12 mouse cellular contexts compared by ENCODE assay signal in the genomic region with DNA sequence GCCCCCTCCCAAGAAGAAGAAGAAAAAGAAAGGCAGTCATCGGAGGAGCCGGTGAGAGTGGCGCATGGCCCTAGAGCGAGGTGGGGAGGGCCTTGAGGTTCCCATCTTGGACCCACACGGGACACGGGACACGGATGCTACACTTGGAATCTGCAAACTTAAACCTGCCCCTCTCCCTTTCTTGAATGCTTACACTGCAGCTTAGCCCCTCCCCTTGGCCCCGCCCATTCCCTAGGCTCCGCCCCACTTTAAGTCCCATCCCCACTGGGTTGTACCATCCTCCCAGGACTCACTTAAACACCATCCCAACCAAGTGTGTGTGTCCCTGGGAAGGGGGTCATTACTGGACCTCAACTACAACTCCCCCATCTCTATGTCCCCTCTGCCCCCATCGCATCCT. TPM values are rescaled to one million over a fixed set of nuclear protein-coding genes. Genes with fewer than 3 reads are reported as not detected.
DNase-seq lines count a peak whose midpoint lies in the region; ATAC-seq and TF ChIP-seq lines count a peak whose summit lies in the region.
"Had no signal": no experiment of that assay in that cellular context is flagged by ENCODE, and none has a peak within 500 bp of the region (broad histone marks: within the 10 kb centered on the region; RNA-seq: fewer than 3 reads in every experiment).

No protein-coding gene starts in this region.

- TF ChIP-seq CTCF in forebrain, postnatal 0 days (IDR thresholded peaks at IDR 0.05; ENCODE audit: low read depth) = no peak

- no peaks in the 10 kb centered on the region for H3K36me3 ChIP-seq in forebrain, embryonic 12.5 days (replicated peaks)
- H3K36me3 ChIP-seq in forebrain, postnatal 0 days (ENCODE audit: insufficient read depth) = peaks cover 18% of the 10 kb centered on the region

- H3K4me2 ChIP-seq in forebrain, embryonic 12.5 days = peak overlapping the region; percentile 42
- H3K4me2 ChIP-seq in forebrain, postnatal 0 days (ENCODE audit: low read depth) = no peak overlapping the region

- no peak overlapping the region for H3K27ac ChIP-seq in forebrain, embryonic 12.5 days
- no peak overlapping the region for H3K27ac ChIP-seq in forebrain, postnatal 0 days (ENCODE audit: low read depth, low read length)

- intact Hi-C loops in left cerebral cortex, postnatal 14 days (cut with DNase I) = no loop called here

- DNase-seq in forebrain, postnatal 0 days = no peak
- DNase-seq in testis, postnatal 10 days (ENCODE audit: low spot score) = peak; percentile 63
- DNase-seq in testis, postnatal 14 days (ENCODE audit: low spot score) = no peak
- peak; percentile 53 for DNase-seq in mesoderm, embryonic 11.5 days (ENCODE audit: low read depth, low spot score)
- no peak for DNase-seq in left cerebral cortex, postnatal 14 days (ENCODE audit: low spot score in 2 of 2)
- no peak for DNase-seq in right cerebral cortex, postnatal 10 days (ENCODE audit: low spot score in 2 of 2)
- DNase-seq in adrenal gland, postnatal 4 days (ENCODE audit: low spot score in 2 of 2) = no peak
- DNase-seq: cerebellum, adult 18-20 months; kidney, postnatal 25 days had no signal

- 2% methylated on average over 10 of the region's 10 CpGs for whole genome bisulfite sequencing in forebrain, embryonic 12.5 days
- 4% methylated on average over 10 of the region's 10 CpGs for WGBS in forebrain, postnatal 0 days

- H3K4me3 ChIP-seq in forebrain, embryonic 12.5 days (replicated peaks) = peak overlapping the region; percentile 21
- H3K4me3 ChIP-seq in forebrain, postnatal 0 days (ENCODE audit: low read depth, low read length) = no peak overlapping the region
- H3K4me3 ChIP-seq: erythroblast, embryonic 14.5 days had no signal

- no peak for ATAC-seq in forebrain, embryonic 12.5 days (ENCODE audit: low FRiP score)
- ATAC-seq in forebrain, postnatal 0 days = no peak

- H3K4me1 ChIP-seq in forebrain, embryonic 12.5 days = peaks cover 43% of the 10 kb centered on the region
- H3K4me1 ChIP-seq in forebrain, postnatal 0 days (ENCODE audit: insufficient read depth) = peaks cover 7% of the 10 kb centered on the region; the same call in 1 of the 2 replicates

- no peaks in the 10 kb centered on the region for H3K9me3 ChIP-seq in forebrain, embryonic 12.5 days
- H3K9me3 ChIP-seq in forebrain, postnatal 0 days (ENCODE audit: low read length) = no peaks in the 10 kb centered on the region

- H3K27me3 ChIP-seq in forebrain, embryonic 12.5 days = peaks cover 84% of the 10 kb centered on the region
- peaks cover 22% of the 10 kb centered on the region for H3K27me3 ChIP-seq in forebrain, postnatal 0 days (ENCODE audit: insufficient read depth, low read length)

- H3K9ac ChIP-seq in forebrain, embryonic 12.5 days = no peak overlapping the region
- H3K9ac ChIP-seq in forebrain, postnatal 0 days = no peak overlapping the region

RNA-seq across cellular contexts. Expression of a gene that starts 35.3 kb away (rescaled TPM):
- 7.8 and 10.7 TPM in 2 replicates for polyA plus RNA-seq in forebrain, embryonic 12.5 days (2016; fragmentation: Nextera tagmentation; extraction: Ambion mirVana)
- 9.8 and 11.5 TPM in 2 replicates for total RNA-seq in forebrain, postnatal 0 days (2014; rRNA removed)
- polyA plus RNA-seq in forebrain, postnatal 0 days (2015; fragmentation: Nextera tagmentation; extraction: Ambion mirVana) = 9.2 and 11.2 TPM in 2 replicates
- 1 to 10 TPM; 6.9 to 9.4 TPM for total RNA-seq in left cerebral cortex, postnatal 14 days (2021)
- total RNA-seq in adrenal gland, postnatal 4 days (2021) = 10 to 100 TPM; 49.4 to 56.5 TPM

RNA-seq across cellular contexts. Expression of a gene that starts 45.7 kb away (rescaled TPM):
- 30.3 and 37.6 TPM in 2 replicates for polyA plus RNA-seq in forebrain, embryonic 12.5 days (2016; fragmentation: Nextera tagmentation; extraction: Ambion mirVana)
- 60.2 and 70.5 TPM in 2 replicates for total RNA-seq in forebrain, postnatal 0 days (2014; rRNA removed)
- 39.4 and 44.6 TPM in 2 replicates for polyA plus RNA-seq in forebrain, postnatal 0 days (2015; fragmentation: Nextera tagmentation; extraction: Ambion mirVana)
- 10 to 100 TPM; 95.2 to 95.9 TPM for total RNA-seq in left cerebral cortex, postnatal 14 days (2021)
- total RNA-seq in adrenal gland, postnatal 4 days (2021) = 1 to 10 TPM; 7.5 to 7.9 TPM
- polyA plus RNA-seq: C2C12; erythroblast, embryonic 14.5 days had no signal

Comparison
In these comparisons a context has a peak if more than half of its experiments do, and no peak if none do; other contexts are left out.
1. DNase-seq: peak in testis, postnatal 10 days (single experiment) and mesoderm, embryonic 11.5 days (single experiment); none in forebrain, postnatal 0 days (single experiment), testis, postnatal 14 days (single experiment), left cerebral cortex, postnatal 14 days (0 of 2), right cerebral cortex, postnatal 10 days (0 of 2) and adrenal gland, postnatal 4 days (0 of 2).